ENCODE assay signal across 24 mouse cellular contexts in genomic region chr1:169644884-169645653, GRCm38 (mm10). TPM values are rescaled to one million over a fixed set of nuclear protein-coding genes. Genes with fewer than 3 reads are reported as not detected.
"Had no signal": no experiment of that assay in that cellular context is flagged by ENCODE, and none has a peak within 500 bp of the region (broad histone marks: within the 10 kb centered on the region; RNA-seq: fewer than 3 reads in every experiment).

No protein-coding gene starts in this region.

- H3K4me3 ChIP-seq: limb, embryonic 12.5 days; limb, embryonic 15.5 days; lung, embryonic 15.5 days; myocyte; neural tube, embryonic 13.5 days had no signal

- H3K27me3 ChIP-seq: limb, embryonic 12.5 days; limb, embryonic 15.5 days; lung, embryonic 15.5 days; neural tube, embryonic 13.5 days had no signal

- H3K4me2 ChIP-seq: limb, embryonic 12.5 days; limb, embryonic 15.5 days; liver, embryonic 11.5 days; lung, embryonic 15.5 days; midbrain, embryonic 11.5 days; neural tube, embryonic 13.5 days had no signal

- H3K36me3 ChIP-seq: limb, embryonic 12.5 days; limb, embryonic 15.5 days; lung, embryonic 15.5 days; neural tube, embryonic 13.5 days had no signal

- H3K27ac ChIP-seq: limb, embryonic 12.5 days; limb, embryonic 15.5 days; liver, embryonic 14.5 days; lung, embryonic 15.5 days; neural tube, embryonic 13.5 days had no signal

- H3K9ac ChIP-seq: limb, embryonic 12.5 days; limb, embryonic 15.5 days; liver, embryonic 14.5 days; lung, embryonic 15.5 days; neural tube, embryonic 13.5 days had no signal

- DNase-seq: kidney, adult 18-20 months; kidney, adult 9 months; kidney, postnatal 14 days; kidney, postnatal 4 days; left cerebral cortex, postnatal 4 days; lung, adult 18-20 months; lung, postnatal 10 days; lung, postnatal 36 days; midbrain, embryonic 14.5 days; retina, postnatal 1 day; thymus, adult 2 months; thymus, postnatal 14 days; thymus, postnatal 4 days had no signal

- H3K9me3 ChIP-seq: limb, embryonic 12.5 days; limb, embryonic 15.5 days; lung, embryonic 15.5 days; neural tube, embryonic 13.5 days had no signal

- H3K4me1 ChIP-seq: limb, embryonic 12.5 days; limb, embryonic 15.5 days; lung, embryonic 15.5 days; neural tube, embryonic 13.5 days had no signal

RNA-seq across cellular contexts. Expression of gene Rgs5, which starts 10.2 kb away (rescaled TPM):
- total RNA-seq: megakaryocyte-erythroid progenitor cell, adult 5-6 weeks; monocyte, adult 5-6 weeks; neutrophil, adult 5-6 weeks had no signal
